Mouse (Mus musculus) heart, postnatal 0 days (tissue): ENCODE results near the gene Zfp385b.

Experiments used
- CTCF ChIP-seq: IDR thresholded peaks from 2 replicates; pipeline ENCODE4 v1.5.1; 2016; ENCODE audit warnings: antibody characterized with exemption, control low read depth, low read depth
- EP300 ChIP-seq: IDR thresholded peaks from 2 replicates; pipeline ENCODE4 v1.6.1; 2016; ENCODE audit warnings: antibody characterized with exemption, low read depth

- TF ChIP-seq CTCF = no peak
- TF ChIP-seq EP300 = no peak
Measured at GRCm38 (mm10) chr2:77541681-77542080, 277.8 kb downstream of the Zfp385b start.
